Mouse (Mus musculus) forelimb bud, embryonic 11.5 days (tissue): ENCODE data around the gene Frmpd2.

Source experiments
- DNase-seq: peaks from one replicate; pipeline ENCODE4 v3.0.0-alpha.2; 2012; ENCODE audit warnings: low read depth, low spot score

The Frmpd2 gene

GRCm38 (mm10) chr14:33508660-33509059, 37.2 kb downstream of the Frmpd2 start:
- peak; percentile 52 for DNase-seq

- DNase-seq = no peak
Measured at GRCm38 (mm10) chr14:33513877-33514276, 42.4 kb downstream of the Frmpd2 start.

DNA sequence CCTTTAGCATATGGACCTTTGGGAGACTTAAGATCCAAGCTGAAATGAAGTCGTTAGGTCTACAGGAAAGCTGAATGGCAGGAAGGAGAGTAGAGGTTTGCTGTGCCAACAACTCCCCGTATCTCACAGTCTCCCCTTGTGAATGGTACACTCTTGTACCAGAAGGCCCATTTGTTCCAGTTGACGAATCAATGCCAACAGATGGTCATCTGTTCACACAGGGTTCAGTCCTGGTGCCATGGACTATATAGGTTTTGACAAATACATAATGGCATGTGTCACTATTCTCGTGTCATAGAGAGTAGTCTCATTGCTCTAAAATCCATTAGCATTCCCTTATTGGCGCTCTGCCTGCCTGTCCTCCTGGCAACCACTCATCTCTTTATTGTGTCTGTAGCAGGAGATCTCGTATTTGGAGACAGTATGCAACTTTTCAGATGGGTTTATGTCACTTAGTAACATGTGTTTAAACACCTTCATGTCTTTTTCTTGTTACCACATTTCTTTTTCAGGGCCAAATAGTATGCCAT, 43.3 kb downstream of the Frmpd2 start:
- DNase-seq = no peak

DNA sequence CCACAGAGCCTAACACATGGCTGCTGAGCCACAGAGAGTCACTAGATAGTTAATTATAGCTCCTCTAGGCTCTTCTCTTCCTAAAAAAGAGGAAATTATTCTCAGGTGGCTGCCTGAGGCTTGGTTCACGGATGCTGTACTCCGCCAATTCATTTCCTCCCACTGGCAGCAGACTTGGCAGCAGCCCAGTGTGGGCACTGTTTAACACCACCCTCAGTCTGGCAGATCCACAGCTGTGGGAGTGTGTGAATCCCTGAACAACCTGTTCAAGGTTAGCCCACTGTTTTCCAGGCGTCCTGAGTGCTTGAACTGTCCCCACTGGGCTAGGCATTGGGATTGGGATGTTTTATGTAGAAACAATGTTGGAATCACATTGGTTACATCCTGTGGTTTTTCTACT, 50.0 kb downstream of the Frmpd2 start:
- DNase-seq = no peak

DNA sequence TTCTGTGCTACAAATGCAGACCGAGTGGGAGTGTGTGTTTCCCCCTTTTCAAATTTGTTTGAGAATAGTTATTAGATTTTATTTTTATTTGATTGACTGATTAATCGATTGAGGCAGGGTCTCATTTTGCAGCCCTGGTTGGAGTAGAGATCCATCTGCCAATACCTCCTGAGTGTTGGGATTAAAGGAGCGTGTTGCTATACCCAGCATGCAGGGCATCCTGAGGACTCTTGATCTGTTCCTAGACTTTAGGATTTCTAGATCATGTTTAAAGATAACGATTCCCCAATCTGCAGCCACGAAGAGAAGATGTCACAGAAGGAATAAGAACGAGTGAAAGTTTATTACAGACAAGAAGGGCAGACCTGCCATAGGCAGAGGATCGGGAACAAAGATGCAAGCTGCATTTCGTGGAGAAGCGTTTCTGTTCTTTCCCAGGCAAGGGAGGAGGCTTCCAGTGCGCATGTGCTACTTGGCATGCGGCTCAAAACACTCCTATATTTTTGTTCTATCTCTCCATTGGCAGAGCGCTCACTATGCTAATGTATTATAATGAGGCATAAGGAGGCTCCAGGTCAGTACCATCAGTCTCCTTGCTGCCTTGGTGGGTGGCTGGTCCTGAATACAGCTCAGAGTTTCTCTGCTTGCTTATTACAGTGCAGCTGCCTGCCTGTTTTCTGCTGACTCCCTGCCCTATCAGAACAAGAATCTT, 53.9 kb downstream of the Frmpd2 start:
- no peak for DNase-seq

DNA sequence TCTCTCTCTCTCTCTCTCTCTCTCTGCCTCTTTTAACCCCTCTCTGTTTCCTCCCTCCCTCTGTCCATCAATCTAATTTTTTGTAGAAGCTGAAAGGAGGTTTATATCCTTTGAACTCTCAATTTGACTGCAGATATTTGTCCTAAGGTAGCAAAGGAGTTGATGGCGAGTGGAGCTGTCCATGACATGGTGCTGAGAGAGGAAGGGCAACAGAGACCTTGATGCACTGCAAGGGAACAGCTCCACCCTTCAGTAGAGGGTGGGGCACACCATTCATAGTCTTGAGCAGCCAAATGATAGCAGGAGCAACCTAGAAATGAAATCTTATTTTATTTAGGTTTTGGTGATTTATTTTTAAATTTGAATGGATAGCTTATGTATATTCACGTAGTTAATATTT, 55.1 kb downstream of the Frmpd2 start:
- DNase-seq = peak; percentile 35

- no peak for DNase-seq
Measured at GRCm38 (mm10) chr14:33527938-33528337, 56.4 kb downstream of the Frmpd2 start.

- no peak for DNase-seq
Measured at GRCm38 (mm10) chr14:33531331-33531912, 59.9 kb downstream of the Frmpd2 start.

DNA sequence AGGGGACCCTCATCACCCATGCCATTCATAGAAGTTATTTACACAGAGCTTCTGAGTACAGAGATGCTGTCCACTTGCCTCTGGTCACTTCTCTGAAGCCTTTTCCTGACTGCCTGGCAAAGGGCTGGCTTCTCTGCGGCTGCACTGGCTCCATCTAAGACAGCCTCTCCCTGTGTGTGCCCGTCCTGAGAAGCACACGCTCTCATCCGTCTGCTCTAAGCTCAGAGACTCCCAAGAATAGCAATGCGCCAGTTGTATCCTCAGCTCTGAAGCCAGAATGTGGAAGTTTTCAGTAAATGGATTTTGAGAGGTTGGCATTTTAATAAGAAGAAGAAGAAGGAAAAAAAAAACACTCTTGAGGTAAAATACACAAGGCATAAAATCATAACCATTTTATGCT, 61.3 kb downstream of the Frmpd2 start:
- no peak for DNase-seq

DNA sequence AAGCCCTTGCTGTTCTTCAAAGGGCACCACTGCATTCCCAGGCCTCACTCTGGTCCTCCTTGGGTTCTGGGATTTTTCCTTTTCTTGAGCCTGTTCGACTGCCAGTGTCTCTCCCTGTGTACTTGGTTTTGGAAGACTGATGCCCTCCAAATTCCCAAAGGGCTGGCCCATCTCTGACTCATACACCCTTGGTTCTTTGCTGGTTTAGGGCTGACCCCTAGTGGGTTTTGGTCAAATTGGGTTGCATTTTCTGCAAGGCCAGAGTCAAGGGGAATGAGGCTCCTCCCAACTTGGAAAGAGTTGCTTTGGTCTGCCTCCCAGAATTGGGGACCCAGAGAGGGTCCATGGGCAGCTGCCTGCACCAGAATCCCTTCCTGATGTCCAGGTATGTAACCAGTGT, 62.0 kb downstream of the Frmpd2 start:
- DNase-seq = no peak

- DNase-seq = peak; percentile 2
Measured at GRCm38 (mm10) chr14:33535317-33535716, 63.8 kb downstream of the Frmpd2 start.

- no peak for DNase-seq
Measured at GRCm38 (mm10) chr14:33539559-33540167, 68.2 kb downstream of the Frmpd2 start.

- no peak for DNase-seq
Measured at GRCm38 (mm10) chr14:33545565-33546143, 74.2 kb downstream of the Frmpd2 start.

DNA sequence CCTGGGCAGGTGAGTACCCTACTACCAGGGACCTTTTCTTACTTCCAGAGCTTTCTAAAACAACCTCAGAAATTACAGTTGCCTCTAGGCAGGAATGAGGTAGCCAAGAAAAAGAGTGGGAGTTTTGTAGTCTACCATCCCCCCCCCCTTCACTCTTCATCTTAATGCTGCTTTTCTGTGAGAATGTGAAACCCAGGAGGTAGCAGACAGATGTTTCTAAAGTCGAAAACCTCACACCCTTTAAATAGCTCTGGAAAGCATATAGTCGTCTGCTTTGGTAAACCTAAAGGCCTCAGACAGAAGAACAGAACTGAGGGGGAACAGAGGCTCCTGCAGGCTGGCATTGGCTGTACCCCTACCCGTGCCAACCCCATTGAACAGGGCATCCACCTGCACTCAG, 77.2 kb downstream of the Frmpd2 start:
- DNase-seq = no peak

GRCm38 (mm10) chr14:33549856-33550255, 78.4 kb downstream of the Frmpd2 start:
- DNase-seq = no peak

DNA sequence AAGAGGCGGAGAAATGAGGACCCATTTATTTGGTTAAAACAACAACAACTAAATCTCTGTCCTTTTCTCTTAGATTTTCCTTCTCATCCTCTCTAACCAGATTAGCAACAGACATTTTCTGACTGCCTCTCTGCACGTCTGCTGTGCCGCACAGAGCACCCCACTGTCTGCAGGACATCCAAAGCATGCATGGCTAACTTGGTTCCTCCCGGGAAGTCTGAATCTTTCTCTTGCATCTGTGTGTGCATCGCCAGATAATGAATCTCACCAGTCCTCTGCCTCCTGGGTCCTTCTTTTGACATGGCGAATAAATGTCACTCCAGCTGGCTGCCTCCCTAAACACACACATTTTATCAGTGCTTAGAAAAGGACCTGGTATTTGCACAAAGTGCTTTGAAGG, 99.2 kb downstream of the Frmpd2 start:
- DNase-seq = no peak

GRCm38 (mm10) chr14:33573643-33574042, 102.1 kb downstream of the Frmpd2 start:
- DNase-seq = no peak

DNA sequence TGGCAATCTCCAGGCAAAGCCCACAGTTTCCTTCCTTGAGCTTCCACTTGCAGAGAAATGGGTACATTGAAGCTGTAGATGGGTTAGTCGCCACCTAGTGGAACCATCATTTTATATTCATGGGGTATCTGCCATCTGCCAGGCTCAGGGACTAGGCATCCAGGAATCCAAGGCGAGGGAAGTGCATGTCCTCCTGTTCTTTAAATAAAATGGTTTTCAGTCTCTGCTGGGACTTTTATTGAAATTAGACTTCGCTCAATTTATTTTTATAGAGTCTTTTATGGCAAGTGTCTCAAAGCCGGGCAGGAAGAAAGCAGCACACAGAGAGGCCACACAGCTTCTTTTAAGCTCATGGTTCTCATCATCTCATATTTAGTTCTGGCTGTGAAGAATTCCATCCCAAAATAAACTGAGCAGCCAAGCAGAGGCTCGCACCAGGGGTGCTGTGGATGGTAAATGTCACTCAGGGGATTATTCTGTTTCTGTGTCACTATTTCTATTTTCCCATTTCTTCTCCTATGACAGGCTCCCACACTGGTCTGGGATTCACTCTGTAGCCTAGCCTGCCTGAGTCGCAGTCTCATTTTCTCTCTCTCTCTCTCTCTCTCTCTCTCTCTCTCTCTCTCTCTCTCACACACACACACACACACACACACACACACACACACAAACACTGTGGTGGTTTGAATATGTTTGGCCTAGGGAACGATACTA, 108.4 kb downstream of the Frmpd2 start:
- no peak for DNase-seq

DNA sequence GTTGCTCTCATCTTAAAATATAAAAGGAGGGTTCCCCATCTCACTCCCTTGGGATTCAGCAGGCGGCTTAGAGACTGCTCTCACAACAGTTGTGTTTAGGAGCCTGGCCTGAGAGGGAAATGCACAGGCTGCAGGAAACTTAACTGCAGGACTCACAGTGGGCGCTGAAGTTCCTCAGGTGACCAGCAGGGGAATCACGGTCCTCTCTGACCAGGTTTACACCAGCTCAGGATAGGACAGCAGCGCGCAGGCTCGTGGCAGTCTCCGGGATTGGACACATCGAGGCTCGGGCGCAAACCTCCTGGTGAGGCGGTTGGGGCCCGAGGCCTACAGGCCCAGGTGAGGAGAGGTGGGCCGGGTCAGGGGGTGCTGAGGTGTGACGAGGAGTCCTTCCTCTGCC, 117.5 kb downstream of the Frmpd2 start, which contains the start of gene Ptpn20:
Gene Ptpn20, plus strand, starts transcription at position 257 of the 400 bp plus-strand sequence.
- no peak for DNase-seq

DNA sequence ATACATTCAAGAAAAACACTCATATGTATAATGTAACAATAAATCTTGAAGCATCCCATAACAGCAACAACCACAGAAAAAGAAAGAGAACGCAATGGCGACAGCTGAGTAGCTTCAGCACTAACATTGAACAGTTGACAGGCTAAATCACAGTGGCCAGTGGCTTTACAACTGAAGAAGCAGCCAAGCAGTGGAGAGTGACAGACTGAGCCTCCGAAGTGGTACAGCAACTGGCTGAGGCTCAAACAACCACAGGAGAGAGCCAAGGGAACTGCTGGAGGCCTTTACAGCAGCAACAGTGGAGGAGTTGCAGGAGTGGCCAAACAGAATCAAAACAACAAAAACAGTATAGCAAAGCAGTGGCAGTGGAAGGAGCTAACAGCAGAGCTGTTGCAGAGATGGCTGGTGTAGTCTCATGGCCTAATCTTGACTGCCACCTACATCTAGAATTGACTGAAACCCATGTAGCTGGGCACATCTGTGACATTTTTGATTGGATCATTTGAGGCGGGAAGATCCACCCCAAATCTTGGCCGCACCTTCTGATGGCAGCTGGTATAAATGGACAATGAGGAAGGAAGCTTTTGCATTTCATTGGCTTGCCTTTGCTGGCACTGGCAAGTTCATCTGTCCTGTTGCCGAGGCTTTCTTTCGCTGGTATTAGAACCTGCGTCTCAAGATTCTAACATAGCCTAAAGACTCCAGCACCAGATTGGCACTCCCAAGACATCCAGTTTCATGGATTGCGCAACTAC, 127.1 kb downstream of the Frmpd2 start:
- DNase-seq = no peak

DNA sequence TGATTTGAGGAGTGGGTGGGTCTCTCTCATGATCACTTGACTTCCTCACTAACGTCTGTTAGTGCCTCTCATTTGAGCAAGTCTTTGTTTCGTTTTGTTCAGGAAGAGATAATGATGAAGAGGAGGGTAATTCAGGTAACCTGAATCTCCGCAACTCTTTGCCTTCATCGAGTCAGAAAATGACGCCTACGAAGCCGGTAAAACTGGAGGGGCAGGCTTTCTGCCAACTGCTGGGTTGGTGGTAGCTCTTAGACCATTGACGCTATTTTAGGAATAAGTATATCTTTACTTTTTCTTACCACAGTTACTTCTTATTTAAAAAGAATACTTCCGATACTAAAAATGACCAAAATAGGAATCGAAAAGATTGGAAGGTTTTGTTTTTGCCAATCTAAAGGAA, 135.9 kb downstream of the Frmpd2 start:
- no peak for DNase-seq
